Mouse (Mus musculus) CH12F3 (cell line): ENCODE measurements around the gene 3110082J24Rik.

Experiments used
- in situ Hi-C: fragments of 300-500 bp; cut with MboI; formaldehyde crosslinking; loops from 2 replicates; pipeline ENCODE4 v1.14.3; 2020; ENCODE audit warnings: low sequenced_read_pairs

Gene 3110082J24Rik

GRCm38 (mm10) chr5:30118018-30118417 is 12.1 kb upstream of the 3110082J24Rik start:
- in situ Hi-C loops, result no loop called here

GRCm38 (mm10) chr5:30115718-30116117 is 9.8 kb upstream of the 3110082J24Rik start:
- in situ Hi-C loops, result no loop called here

DNA sequence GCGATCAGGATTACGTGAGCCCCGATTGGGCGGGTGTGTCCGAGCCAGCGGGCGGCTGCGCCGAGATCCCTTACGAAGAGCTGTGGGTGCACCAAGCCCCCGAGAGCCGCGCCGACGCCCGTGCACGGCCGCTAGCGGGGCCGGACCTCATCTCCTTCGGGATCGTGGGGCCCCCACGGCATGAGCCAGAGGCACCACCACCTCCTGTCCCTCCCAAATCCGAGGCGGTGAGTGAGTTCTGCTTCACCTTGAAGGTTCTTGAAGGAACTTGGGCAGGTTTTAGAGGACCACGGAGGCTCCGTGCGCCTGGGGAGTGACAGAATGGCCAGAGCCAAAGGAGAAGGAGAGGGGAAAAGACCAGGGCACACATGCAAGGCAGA is 8.9 kb upstream of the 3110082J24Rik start:
- in situ Hi-C loops, result no loop called here

DNA sequence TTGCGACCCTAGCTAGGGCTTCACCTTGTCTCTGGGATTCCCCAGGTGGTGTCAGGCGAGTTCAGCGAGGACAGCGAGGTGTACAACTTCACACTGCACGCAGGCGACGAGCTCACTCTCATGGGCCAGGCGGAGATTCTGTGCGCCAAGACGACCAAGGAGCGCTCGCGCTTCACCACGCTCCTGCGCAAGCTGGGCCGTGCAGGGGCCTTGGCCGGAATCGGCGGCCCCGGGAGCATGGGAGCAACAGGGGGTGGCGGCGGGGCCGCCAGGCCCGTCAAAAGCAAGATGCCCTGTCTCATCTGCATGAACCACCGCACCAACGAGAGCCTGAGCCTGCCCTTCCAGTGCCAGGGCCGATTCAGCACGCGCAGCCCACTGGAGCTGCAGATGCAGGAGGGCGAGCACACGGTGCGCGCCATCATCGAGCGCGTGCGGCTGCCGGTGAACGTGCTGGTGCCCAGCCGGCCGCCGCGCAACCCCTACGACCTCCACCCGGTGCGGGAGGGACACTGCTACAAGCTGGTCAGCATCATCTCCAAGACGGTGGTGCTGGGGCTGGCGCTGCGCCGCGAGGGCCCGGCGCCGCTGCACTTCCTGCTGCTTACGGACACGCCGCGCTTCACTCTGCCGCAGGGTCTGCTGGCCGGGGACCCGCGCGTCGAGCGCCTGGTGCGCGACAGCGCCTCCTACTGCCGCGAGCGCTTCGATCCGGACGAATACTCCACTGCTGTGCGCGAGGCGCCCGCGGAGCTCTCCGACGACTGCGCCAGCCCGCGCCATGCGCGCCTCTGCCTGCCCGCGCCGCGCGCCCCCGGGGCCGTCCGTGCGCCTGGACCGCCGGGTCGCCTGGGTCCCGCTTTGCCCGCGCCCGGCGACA is 8.2 kb upstream of the 3110082J24Rik start:
- in situ Hi-C loops, result no loop called here

- in situ Hi-C loops, result no loop called here
Measured at GRCm38 (mm10) chr5:30112533-30113068, 6.7 kb upstream of the 3110082J24Rik start.

- in situ Hi-C loops, result no loop called here
Measured at GRCm38 (mm10) chr5:30111771-30112170, 5.9 kb upstream of the 3110082J24Rik start.

DNA sequence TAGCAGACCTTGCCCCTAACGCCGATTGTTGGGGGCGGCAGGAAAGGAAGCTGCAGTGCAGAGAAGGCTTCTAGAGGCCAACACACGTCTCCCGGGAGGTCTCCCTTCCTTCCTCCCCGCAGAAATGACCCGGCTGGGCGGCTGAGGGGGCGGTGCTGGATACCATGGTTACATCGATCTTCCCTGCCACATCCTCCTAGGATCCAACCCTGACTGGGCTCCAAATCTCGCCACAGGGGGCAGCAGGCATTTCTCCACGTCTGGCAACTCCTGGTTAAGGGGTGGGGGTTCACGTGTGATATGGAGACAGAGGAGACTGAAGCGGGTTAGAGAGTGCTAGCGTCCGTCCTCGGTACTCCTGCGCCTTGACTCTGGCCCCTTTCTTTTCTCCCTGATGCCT is 5.2 kb upstream of the 3110082J24Rik start:
- in situ Hi-C loops, result no loop called here

DNA sequence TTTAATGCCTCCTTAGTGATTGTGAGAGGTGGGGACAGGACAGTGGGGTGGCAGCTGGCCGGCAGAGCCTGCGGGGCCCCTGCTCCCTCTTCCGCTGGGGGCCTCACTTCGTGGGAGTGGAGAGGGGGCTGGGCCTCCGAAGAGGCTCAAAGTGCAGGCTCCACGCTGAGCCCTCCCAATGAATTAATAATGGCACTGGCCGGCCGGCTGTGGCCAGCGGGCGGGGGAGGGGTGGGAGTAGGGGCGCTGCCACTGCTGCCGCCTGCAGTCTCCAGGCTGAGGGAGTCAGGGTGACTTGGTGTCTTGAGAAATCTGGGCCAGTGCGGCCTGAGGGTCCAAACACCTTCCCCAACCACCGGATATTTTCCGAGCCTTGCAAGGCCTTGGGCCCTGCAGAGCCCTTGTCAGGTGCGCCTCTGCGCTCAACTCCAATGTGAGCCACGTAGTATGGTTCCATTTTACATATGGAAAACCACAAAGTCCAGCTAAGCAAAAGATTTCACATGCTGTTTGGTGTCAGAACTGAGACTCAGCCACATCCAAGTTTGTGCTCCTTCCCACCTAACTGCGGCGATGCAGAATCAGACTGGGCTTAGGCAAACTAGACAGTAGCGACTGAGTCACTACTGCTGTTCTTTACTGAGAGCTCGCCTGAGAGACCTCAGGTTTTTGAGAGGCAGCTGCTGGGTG is 4.6 kb upstream of the 3110082J24Rik start:
- in situ Hi-C loops, result no loop called here

DNA sequence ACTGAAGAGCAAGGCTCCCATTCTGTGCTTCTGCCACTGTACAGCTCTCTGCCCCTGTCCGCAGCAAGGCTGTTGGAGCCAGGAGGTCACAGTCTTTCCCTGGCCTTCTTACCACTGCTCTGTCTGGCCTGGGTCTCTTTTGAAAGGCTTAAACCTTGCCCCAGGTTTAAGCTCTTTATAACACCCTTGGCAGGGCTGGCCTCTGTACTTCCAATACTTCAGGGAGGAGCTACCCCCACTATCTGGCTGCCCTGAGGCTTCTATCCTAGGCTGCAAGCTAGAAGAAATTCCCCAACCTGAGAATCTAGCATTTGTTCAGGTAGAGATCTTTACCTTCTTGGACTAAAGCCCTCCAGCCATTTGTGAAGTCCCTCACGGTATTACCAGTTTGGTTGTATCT is 4.0 kb upstream of the 3110082J24Rik start:
- in situ Hi-C loops, result no loop called here

DNA sequence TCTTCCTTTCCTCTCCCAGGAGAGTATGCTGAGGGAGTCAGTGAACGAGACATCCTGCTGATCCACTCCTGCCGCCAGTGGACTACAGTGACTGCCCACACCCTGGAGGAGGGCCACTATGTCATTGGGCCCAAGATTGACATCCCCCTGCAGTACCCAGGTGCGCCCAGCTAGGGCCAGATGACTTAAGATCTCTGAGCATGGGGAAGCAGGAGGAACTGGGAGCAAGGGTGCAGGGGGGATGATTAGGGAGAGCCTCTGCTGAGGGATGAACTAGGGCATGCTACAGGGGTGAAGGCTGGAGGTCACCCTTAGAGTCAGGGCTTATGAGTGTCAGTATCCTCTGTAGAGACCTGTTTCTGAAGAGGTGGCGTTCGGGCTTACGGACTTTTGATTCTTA is 2.3 kb upstream of the 3110082J24Rik start:
- in situ Hi-C loops, result no loop called here

DNA sequence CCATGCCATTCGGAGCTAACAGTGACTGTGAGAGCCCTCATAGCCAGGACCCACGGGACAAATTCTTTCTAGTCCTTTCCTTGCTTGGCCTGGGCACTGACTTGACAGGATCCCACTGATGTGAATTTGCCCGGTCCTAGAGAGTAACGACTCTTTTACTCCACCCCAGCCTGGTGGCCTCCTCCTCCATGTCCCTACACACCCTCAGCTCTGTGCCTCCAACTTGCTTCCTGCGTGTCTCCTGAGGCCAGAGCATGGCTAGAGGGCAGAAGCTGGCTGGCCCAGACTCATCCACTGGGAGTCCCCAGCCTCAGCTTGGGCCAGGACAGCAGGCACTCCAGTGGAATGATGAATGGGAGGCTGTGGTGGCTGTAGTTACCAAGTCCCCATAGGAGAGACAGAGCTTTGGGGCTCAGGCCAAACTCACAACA is 1.7 kb upstream of the 3110082J24Rik start:
- in situ Hi-C loops, result no loop called here

- in situ Hi-C loops, result no loop called here
Measured at GRCm38 (mm10) chr5:30107186-30107585, 1.3 kb upstream of the 3110082J24Rik start.

DNA sequence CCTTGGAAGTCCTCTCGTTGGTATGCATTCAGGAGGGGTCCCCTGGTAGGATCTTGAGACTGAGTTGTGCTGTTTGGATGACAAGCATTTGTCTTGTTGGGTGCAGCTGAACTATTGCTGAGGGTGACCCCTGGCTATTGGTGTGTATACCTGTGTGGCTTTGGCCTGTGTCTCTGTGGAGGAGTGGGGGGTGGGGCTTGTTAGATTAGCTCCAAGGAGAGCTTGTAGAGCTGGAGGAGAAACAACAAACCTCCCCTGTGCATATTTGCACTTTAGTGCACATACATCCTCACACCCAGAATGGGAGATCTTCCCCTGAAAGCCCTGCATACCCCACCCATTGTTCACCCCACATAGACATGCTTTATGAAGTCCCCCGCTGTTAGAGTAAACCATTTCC is 870 bp upstream of the 3110082J24Rik start:
- in situ Hi-C loops, result no loop called here

- in situ Hi-C loops, result no loop called here
Measured at GRCm38 (mm10) chr5:30104841-30105667, 832 bp downstream of the 3110082J24Rik start, which contains the start of gene Garem2. TSS of gene Garem2 (plus strand) at chr5:30105161.

- in situ Hi-C loops, result no loop called here
Measured at GRCm38 (mm10) chr5:30104339-30104738, 1.5 kb downstream of the 3110082J24Rik start.

GRCm38 (mm10) chr5:30103340-30103739 is 2.5 kb downstream of the 3110082J24Rik start:
- in situ Hi-C loops, result no loop called here

- in situ Hi-C loops, result no loop called here
Measured at GRCm38 (mm10) chr5:30098260-30098659, 7.6 kb downstream of the 3110082J24Rik start.

GRCm38 (mm10) chr5:30095731-30096130 is 10.2 kb downstream of the 3110082J24Rik start:
- in situ Hi-C loops, result no loop called here

DNA sequence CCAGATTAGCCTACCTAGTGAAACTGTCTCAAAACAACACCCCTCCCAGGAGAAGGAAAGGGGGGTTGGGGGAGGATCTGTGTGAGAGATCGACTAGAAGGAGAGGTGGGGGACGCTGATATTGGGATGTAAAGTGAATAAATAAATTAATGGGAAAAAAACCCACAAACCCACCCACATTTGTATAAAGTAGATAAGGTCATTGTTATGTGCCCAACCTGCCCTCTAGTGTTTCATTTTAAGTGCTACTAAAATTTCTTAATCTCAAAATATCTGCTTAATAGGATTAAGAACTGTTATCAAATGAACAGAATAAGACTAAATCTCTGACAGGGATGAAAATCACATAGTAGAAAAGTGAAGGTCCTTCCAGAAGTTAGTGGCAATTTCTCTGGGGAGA is 11.5 kb downstream of the 3110082J24Rik start:
- in situ Hi-C loops, result no loop called here

DNA sequence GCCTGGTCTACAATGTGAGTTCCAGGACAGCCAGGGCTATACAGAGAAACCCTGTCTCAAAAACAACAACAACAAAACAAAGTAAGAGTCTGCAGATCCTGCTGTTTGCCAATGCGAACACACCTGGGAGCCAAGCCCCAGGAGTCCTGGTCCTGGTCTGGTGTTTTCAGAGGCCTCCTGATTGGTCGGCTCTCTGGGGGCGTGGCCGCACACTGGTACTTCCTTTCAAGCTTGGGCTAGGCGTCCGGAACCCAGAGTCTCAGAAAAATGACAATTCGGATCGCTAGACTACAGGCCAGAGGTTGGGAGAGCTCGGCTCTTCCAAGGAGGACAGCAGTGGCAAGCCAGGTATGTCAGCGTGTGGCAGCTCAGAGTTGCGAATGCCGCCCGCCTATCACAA is 13.2 kb downstream of the 3110082J24Rik start:
- in situ Hi-C loops, result no loop called here
